Mouse (Mus musculus) bone marrow macrophage, adult 2 months (primary cell): ENCODE measurements around the gene Olfr692.

Source experiments
- CTCF ChIP-seq: IDR thresholded peaks from 2 replicates; pipeline ENCODE4 v1.5.1; 2012; ENCODE audit warnings: low read depth, mild to moderate bottlenecking, low read length, moderate library complexity
- POLR2A ChIP-seq: IDR thresholded peaks from 2 replicates; pipeline ENCODE4 v1.6.1; 2012; ENCODE audit warnings: mild to moderate bottlenecking, low read depth, low read length, borderline replicate concordance

GRCm38 (mm10) chr7:105416529-105416928, 48.5 kb downstream of the Olfr692 start:
- TF ChIP-seq CTCF (no peak), POLR2A (no peak)
